Mouse (Mus musculus): ENCODE results near the gene N4bp3. TPM values are rescaled to one million over a fixed set of nuclear protein-coding genes. Genes with fewer than 3 reads are reported as not detected.
"Not testable (repeated sequence)": the region's sequence is repeated elsewhere in the genome, so short reads cannot be mapped to it uniquely, and the experiment has no call there.

The N4bp3 gene
- total RNA-seq (2022), result 10 to 100 TPM in 3 of 4 experiments, 1 to 10 TPM in 1; 9.2 to 10.8 (median 10.3) TPM

- peak; percentile 67 for DNase-seq (ENCODE audit: low spot score)
Observed at GRCm38 (mm10) chr11:51650691-51651515, at the start of gene N4bp3, which contains the start of gene D930048N14Rik. TSS of gene N4bp3 (minus strand) at chr11:51650842. TSS of gene D930048N14Rik (plus strand) at chr11:51650954.

- DNase-seq (ENCODE audit: low spot score), result no peak
Observed at GRCm38 (mm10) chr11:51694984-51695383, 44.3 kb upstream of the N4bp3 start.

- not testable (repeated sequence) for DNase-seq (ENCODE audit: low spot score)
Observed at GRCm38 (mm10) chr11:51690597-51690996, 40.0 kb upstream of the N4bp3 start.

- DNase-seq (ENCODE audit: low spot score), result no peak
Observed at GRCm38 (mm10) chr11:51689343-51689742, 38.7 kb upstream of the N4bp3 start.

GRCm38 (mm10) chr11:51688330-51689328, 38.0 kb upstream of the N4bp3 start, which contains the start of gene 0610009B22Rik:
TSS of gene 0610009B22Rik (minus strand) at chr11:51688874.
- peak; percentile 99 for DNase-seq (ENCODE audit: low spot score)

- DNase-seq (ENCODE audit: low spot score), result no peak
Observed at GRCm38 (mm10) chr11:51681976-51682374, 31.3 kb upstream of the N4bp3 start.

- peak; percentile 89 for DNase-seq (ENCODE audit: low spot score)
Observed at GRCm38 (mm10) chr11:51681324-51681975, 30.8 kb upstream of the N4bp3 start.

- DNase-seq (ENCODE audit: low spot score), result no peak
Observed at GRCm38 (mm10) chr11:51679466-51679865, 28.8 kb upstream of the N4bp3 start.

GRCm38 (mm10) chr11:51677737-51678418, 27.2 kb upstream of the N4bp3 start:
- no peak for DNase-seq (ENCODE audit: low spot score)

- DNase-seq (ENCODE audit: low spot score), result no peak
Observed at GRCm38 (mm10) chr11:51675386-51675785, 24.7 kb upstream of the N4bp3 start.

- no peak for DNase-seq (ENCODE audit: low spot score)
Observed at GRCm38 (mm10) chr11:51673291-51673690, 22.6 kb upstream of the N4bp3 start.

GRCm38 (mm10) chr11:51671376-51671775, 20.7 kb upstream of the N4bp3 start:
- DNase-seq (ENCODE audit: low spot score), result no peak

- DNase-seq (ENCODE audit: low spot score), result no peak
Observed at GRCm38 (mm10) chr11:51670846-51671245, 20.2 kb upstream of the N4bp3 start.

GRCm38 (mm10) chr11:51664747-51665146, 14.1 kb upstream of the N4bp3 start:
- DNase-seq (ENCODE audit: low spot score), result not testable (repeated sequence)

- DNase-seq (ENCODE audit: low spot score), result no peak
Observed at GRCm38 (mm10) chr11:51662632-51663031, 12.0 kb upstream of the N4bp3 start.

GRCm38 (mm10) chr11:51661867-51662365, 11.3 kb upstream of the N4bp3 start:
- no peak for DNase-seq (ENCODE audit: low spot score)

- DNase-seq (ENCODE audit: low spot score), result no peak
Observed at GRCm38 (mm10) chr11:51658705-51659104, 8.1 kb upstream of the N4bp3 start.

- no peak for DNase-seq (ENCODE audit: low spot score)
Observed at GRCm38 (mm10) chr11:51658291-51658690, 7.6 kb upstream of the N4bp3 start.

GRCm38 (mm10) chr11:51656798-51657521, 6.3 kb upstream of the N4bp3 start:
- DNase-seq (ENCODE audit: low spot score), result no peak

GRCm38 (mm10) chr11:51654891-51655290, 4.2 kb upstream of the N4bp3 start:
- DNase-seq (ENCODE audit: low spot score), result no peak

Measured in heart, adult 8-10 months (tissue).